Mouse (Mus musculus): ENCODE measurements around the gene Il23r. TPM values are rescaled to one million over a fixed set of nuclear protein-coding genes. Genes with fewer than 3 reads are reported as not detected.

Gene Il23r
- polyA plus RNA-seq, 1 experiment from 2014 or later: not detected

- Histone ChIP-seq H3K9me3 (replicated peaks) (no peaks in the 10 kb centered on the region), H3K4me3 (no peak overlapping the region), H3K27me3 (ENCODE audit: low read depth, poor library complexity, severe bottlenecking) (no peaks in the 10 kb centered on the region), H3K36me3 (no peaks in the 10 kb centered on the region), H3K4me1 (no peaks in the 10 kb centered on the region), H3K27ac (replicated peaks) (no peak overlapping the region)
- 96% methylated on average over 1 of the region's 1 CpGs for WGBS
- no peak for DNase-seq (ENCODE audit: low spot score)
Observed at GRCm38 (mm10) chr6:67459424-67459823, 32.2 kb downstream of the Il23r start.

- Histone ChIP-seq H3K4me1 (no peaks in the 10 kb centered on the region), H3K4me3 (no peak overlapping the region), H3K27me3 (ENCODE audit: low read depth, poor library complexity, severe bottlenecking) (no peaks in the 10 kb centered on the region), H3K27ac (replicated peaks) (no peak overlapping the region), H3K36me3 (no peaks in the 10 kb centered on the region), H3K9me3 (replicated peaks) (no peaks in the 10 kb centered on the region)
- DNase-seq (ENCODE audit: low spot score): no peak
- WGBS: 64% methylated on average over 5 of the region's 5 CpGs
Observed at GRCm38 (mm10) chr6:67451330-67451729, 40.3 kb downstream of the Il23r start.

- no peak for DNase-seq (ENCODE audit: low spot score)
- Histone ChIP-seq H3K9me3 (replicated peaks) (no peaks in the 10 kb centered on the region), H3K4me1 (no peaks in the 10 kb centered on the region), H3K4me3 (no peak overlapping the region), H3K27me3 (ENCODE audit: low read depth, poor library complexity, severe bottlenecking) (no peaks in the 10 kb centered on the region), H3K27ac (replicated peaks) (no peak overlapping the region), H3K36me3 (no peaks in the 10 kb centered on the region)
- 85% methylated on average over 1 of the region's 1 CpGs for WGBS
Observed at GRCm38 (mm10) chr6:67445866-67446265, 45.8 kb downstream of the Il23r start.

- no peak overlapping the region for H3K27ac ChIP-seq (replicated peaks)
- WGBS: 91% methylated on average over 6 of the region's 6 CpGs
- no peak overlapping the region for H3K4me3 ChIP-seq
- no peaks in the 10 kb centered on the region for H3K27me3 ChIP-seq (ENCODE audit: low read depth, poor library complexity, severe bottlenecking)
- H3K36me3 ChIP-seq: no peaks in the 10 kb centered on the region
- no peak for DNase-seq (ENCODE audit: low spot score)
- no peaks in the 10 kb centered on the region for H3K4me1 ChIP-seq
- no peaks in the 10 kb centered on the region for H3K9me3 ChIP-seq (replicated peaks)
Observed at GRCm38 (mm10) chr6:67443124-67443523, 48.5 kb downstream of the Il23r start.

- Histone ChIP-seq H3K4me3 (no peak overlapping the region), H3K4me1 (peaks cover 10% of the 10 kb centered on the region), H3K36me3 (no peaks in the 10 kb centered on the region), H3K27ac (replicated peaks) (no peak overlapping the region), H3K27me3 (ENCODE audit: low read depth, poor library complexity, severe bottlenecking) (no peaks in the 10 kb centered on the region), H3K9me3 (replicated peaks) (no peaks in the 10 kb centered on the region)
- WGBS: 85% methylated on average over 3 of the region's 3 CpGs
- no peak for DNase-seq (ENCODE audit: low spot score)
Observed at GRCm38 (mm10) chr6:67437814-67438385, 53.8 kb downstream of the Il23r start.

GRCm38 (mm10) chr6:67437028-67437427 lies 54.6 kb downstream of the Il23r start:
- no peak for DNase-seq (ENCODE audit: low spot score)
- peaks cover 10% of the 10 kb centered on the region for H3K4me1 ChIP-seq
- no peaks in the 10 kb centered on the region for H3K36me3 ChIP-seq
- no peaks in the 10 kb centered on the region for H3K9me3 ChIP-seq (replicated peaks)
- H3K4me3 ChIP-seq: no peak overlapping the region
- no peaks in the 10 kb centered on the region for H3K27me3 ChIP-seq (ENCODE audit: low read depth, poor library complexity, severe bottlenecking)
- H3K27ac ChIP-seq (replicated peaks): no peak overlapping the region

- peaks cover 10% of the 10 kb centered on the region for H3K4me1 ChIP-seq
- H3K9me3 ChIP-seq (replicated peaks): no peaks in the 10 kb centered on the region
- H3K27ac ChIP-seq (replicated peaks): no peak overlapping the region
- no peaks in the 10 kb centered on the region for H3K36me3 ChIP-seq
- 86% methylated on average over 2 of the region's 2 CpGs for WGBS
- H3K4me3 ChIP-seq: no peak overlapping the region
- DNase-seq (ENCODE audit: low spot score): no peak
- H3K27me3 ChIP-seq (ENCODE audit: low read depth, poor library complexity, severe bottlenecking): no peaks in the 10 kb centered on the region
Observed at GRCm38 (mm10) chr6:67436295-67436694, 55.4 kb downstream of the Il23r start.

GRCm38 (mm10) chr6:67435711-67436110 lies 55.9 kb downstream of the Il23r start:
- Histone ChIP-seq H3K4me3 (no peak overlapping the region), H3K4me1 (peaks cover 10% of the 10 kb centered on the region), H3K9me3 (replicated peaks) (no peaks in the 10 kb centered on the region), H3K27me3 (ENCODE audit: low read depth, poor library complexity, severe bottlenecking) (no peaks in the 10 kb centered on the region), H3K27ac (replicated peaks) (no peak overlapping the region), H3K36me3 (no peaks in the 10 kb centered on the region)
- 93% methylated on average over 1 of the region's 1 CpGs for WGBS
- no peak for DNase-seq (ENCODE audit: low spot score)

- Histone ChIP-seq H3K27me3 (ENCODE audit: low read depth, poor library complexity, severe bottlenecking) (no peaks in the 10 kb centered on the region), H3K27ac (replicated peaks) (no peak overlapping the region), H3K9me3 (replicated peaks) (no peaks in the 10 kb centered on the region), H3K4me1 (peaks cover 10% of the 10 kb centered on the region), H3K36me3 (no peaks in the 10 kb centered on the region), H3K4me3 (no peak overlapping the region)
- no peak for DNase-seq (ENCODE audit: low spot score)
- 48% methylated on average over 2 of the region's 2 CpGs for WGBS
Observed at GRCm38 (mm10) chr6:67434755-67435452, 56.8 kb downstream of the Il23r start.

- no peaks in the 10 kb centered on the region for H3K36me3 ChIP-seq
- H3K27me3 ChIP-seq (ENCODE audit: low read depth, poor library complexity, severe bottlenecking): no peaks in the 10 kb centered on the region
- no peaks in the 10 kb centered on the region for H3K9me3 ChIP-seq (replicated peaks)
- no peak overlapping the region for H3K27ac ChIP-seq (replicated peaks)
- peaks cover 10% of the 10 kb centered on the region for H3K4me1 ChIP-seq
- no peak for DNase-seq (ENCODE audit: low spot score)
- 77% methylated on average over 3 of the region's 3 CpGs for WGBS
- H3K4me3 ChIP-seq: no peak overlapping the region
Observed at GRCm38 (mm10) chr6:67431808-67432207, 59.8 kb downstream of the Il23r start.

- H3K4me3 ChIP-seq: no peak overlapping the region
- no peaks in the 10 kb centered on the region for H3K36me3 ChIP-seq
- H3K27ac ChIP-seq (replicated peaks): no peak overlapping the region
- WGBS: 68% methylated on average over 5 of the region's 5 CpGs
- H3K4me1 ChIP-seq: no peaks in the 10 kb centered on the region
- no peaks in the 10 kb centered on the region for H3K27me3 ChIP-seq (ENCODE audit: low read depth, poor library complexity, severe bottlenecking)
- no peaks in the 10 kb centered on the region for H3K9me3 ChIP-seq (replicated peaks)
- no peak for DNase-seq (ENCODE audit: low spot score)
Observed at GRCm38 (mm10) chr6:67421761-67422160, 69.9 kb downstream of the Il23r start.

GRCm38 (mm10) chr6:67416557-67416956 lies 75.1 kb downstream of the Il23r start:
- H3K36me3 ChIP-seq: no peaks in the 10 kb centered on the region
- no peaks in the 10 kb centered on the region for H3K27me3 ChIP-seq (ENCODE audit: low read depth, poor library complexity, severe bottlenecking)
- no peak overlapping the region for H3K4me3 ChIP-seq
- H3K27ac ChIP-seq (replicated peaks): no peak overlapping the region
- no peak for DNase-seq (ENCODE audit: low spot score)
- H3K9me3 ChIP-seq (replicated peaks): no peaks in the 10 kb centered on the region
- H3K4me1 ChIP-seq: no peaks in the 10 kb centered on the region
- WGBS: 91% methylated on average over 3 of the region's 3 CpGs

GRCm38 (mm10) chr6:67415276-67415675 lies 76.4 kb downstream of the Il23r start:
- DNase-seq (ENCODE audit: low spot score): no peak
- no peaks in the 10 kb centered on the region for H3K27me3 ChIP-seq (ENCODE audit: low read depth, poor library complexity, severe bottlenecking)
- no peaks in the 10 kb centered on the region for H3K9me3 ChIP-seq (replicated peaks)
- H3K4me1 ChIP-seq: no peaks in the 10 kb centered on the region
- no peaks in the 10 kb centered on the region for H3K36me3 ChIP-seq
- H3K27ac ChIP-seq (replicated peaks): no peak overlapping the region
- 89% methylated on average over 5 of the region's 5 CpGs for WGBS
- H3K4me3 ChIP-seq: no peak overlapping the region
